Mouse (Mus musculus) CH12.LX (cell line): ENCODE measurements around the gene Popdc2. TPM values are rescaled to one million over a fixed set of nuclear protein-coding genes. Genes with fewer than 3 reads are reported as not detected.

Experiments
- DNase-seq: peaks from one replicate; pipeline ENCODE4 v3.0.0-alpha.2; 2013; ENCODE audit errors: extremely low read depth
- H3K27ac ChIP-seq: 2 replicates; pipeline ENCODE4 v1.5.1; 2012; ENCODE audit warnings: low read depth, mild to moderate bottlenecking, control low read depth, moderate library complexity; ENCODE audit not compliant: insufficient read depth
- H3K27me3 ChIP-seq: replicated peaks from 2 replicates; pipeline ENCODE3; 2012; ENCODE audit warnings: inconsistent platforms
- H3K36me3 ChIP-seq, 2 experiments: replicated peaks in 1 of 2; 2 replicates each; pipeline versions ENCODE3 to v1.6.1; 2012; ENCODE audit warnings: inconsistent platforms in 1 of 2, low read length in 1 of 2, mild to moderate bottlenecking in 1 of 2, mixed read lengths in 1 of 2, moderate library complexity in 1 of 2; ENCODE audit not compliant: control insufficient read depth in 1 of 2, insufficient read depth in 1 of 2
- H3K4me1 ChIP-seq, 2 experiments: 2 replicates each; pipeline ENCODE4 v1.6.1; 2012; ENCODE audit warnings: inconsistent platforms in 1 of 2, moderate library complexity in 1 of 2; ENCODE audit not compliant: insufficient read depth in 2 of 2, control insufficient read depth in 1 of 2
- H3K4me2 ChIP-seq: 2 replicates; pipeline ENCODE4 v1.6.1; 2012; ENCODE audit warnings: low read depth, mild to moderate bottlenecking, control low read depth; ENCODE audit not compliant: poor library complexity, insufficient read depth, severe bottlenecking
- H3K4me3 ChIP-seq, 3 experiments: fragments of 150-350 bp in 1 of 3; sonication (generic) in 1 of 3; replicated peaks in 1 of 3; 2 replicates each; pipeline versions ENCODE3 to v1.5.1; 2011 to 2012; ENCODE audit warnings: low read depth in 2 of 3, low read length in 2 of 3, mild to moderate bottlenecking in 2 of 3, moderate library complexity in 2 of 3, control low read depth in 1 of 3, improper control_type of control experiment in 1 of 3, inconsistent platforms in 1 of 3, mixed read lengths in 1 of 3; ENCODE audit not compliant: poor library complexity in 1 of 3
- H3K79me2 ChIP-seq: replicated peaks from 2 replicates; pipeline ENCODE4 v1.6.1; 2012; ENCODE audit warnings: mild to moderate bottlenecking, moderate library complexity; ENCODE audit not compliant: control insufficient read depth, poor library complexity, insufficient read depth, severe bottlenecking; ENCODE audit errors: extremely low read depth
- H3K9ac ChIP-seq: 2 replicates; pipeline ENCODE4 v1.6.1; 2012; ENCODE audit warnings: low read depth, mild to moderate bottlenecking, control low read depth, moderate library complexity; ENCODE audit not compliant: insufficient read depth
- H3K9me3 ChIP-seq: replicated peaks from 2 replicates; pipeline ENCODE3; 2012; ENCODE audit warnings: low read length, inconsistent platforms, mixed read lengths
- BHLHE40 ChIP-seq: IDR thresholded peaks from 2 replicates; pipeline ENCODE4 v1.6.1; 2011; ENCODE audit warnings: mild to moderate bottlenecking, low read depth, low read length, improper control_type of control experiment
- CHD2 ChIP-seq: IDR thresholded peaks from 2 replicates; pipeline ENCODE4 v1.6.1; 2011; ENCODE audit warnings: low read length, improper control_type of control experiment
- E2F4 ChIP-seq: IDR thresholded peaks from 2 replicates; pipeline ENCODE4 v1.6.1; 2011; ENCODE audit warnings: low read depth, low read length, improper control_type of control experiment; ENCODE audit not compliant: insufficient replicate concordance
- ELF1 ChIP-seq: IDR thresholded peaks from 2 replicates; pipeline ENCODE4 v1.6.1; 2014; ENCODE audit warnings: low read depth, mild to moderate bottlenecking, inconsistent platforms, low read length, improper control_type of control experiment
- EP300 ChIP-seq: IDR thresholded peaks from 2 replicates; pipeline ENCODE4 v1.6.1; 2011; ENCODE audit warnings: low read length, improper control_type of control experiment
- ETS1 ChIP-seq: conservative IDR thresholded peaks from 2 replicates; pipeline ENCODE4 v1.6.1; 2012; ENCODE audit warnings: low read depth, mild to moderate bottlenecking, inconsistent platforms, low read length, improper control_type of control experiment, moderate library complexity
- GABPA ChIP-seq: IDR thresholded peaks from 2 replicates; pipeline ENCODE4 v1.6.1; 2012; ENCODE audit warnings: low read depth, low read length, improper control_type of control experiment, inconsistent platforms; ENCODE audit not compliant: insufficient replicate concordance
- HCFC1 ChIP-seq: IDR thresholded peaks from 2 replicates; pipeline ENCODE4 v1.6.1; 2012; ENCODE audit warnings: low read depth, mild to moderate bottlenecking, inconsistent platforms, low read length, improper control_type of control experiment
- IRF4 ChIP-seq: IDR thresholded peaks from 2 replicates; pipeline ENCODE4 v1.6.1; 2014; ENCODE audit warnings: low read depth, mild to moderate bottlenecking, inconsistent platforms, low read length, improper control_type of control experiment
- JUN ChIP-seq: IDR thresholded peaks from 2 replicates; pipeline ENCODE4 v1.6.1; 2011; ENCODE audit warnings: low read depth, mild to moderate bottlenecking, low read length, improper control_type of control experiment, moderate library complexity; ENCODE audit not compliant: insufficient read depth
- JUND ChIP-seq: conservative IDR thresholded peaks from 2 replicates; pipeline ENCODE4 v1.6.1; 2011; ENCODE audit warnings: low read depth, low read length, improper control_type of control experiment
- KAT2A ChIP-seq: IDR thresholded peaks from 2 replicates; pipeline ENCODE4 v1.6.1; 2012; ENCODE audit warnings: low read length, improper control_type of control experiment, inconsistent platforms; ENCODE audit not compliant: insufficient replicate concordance
- MAX ChIP-seq: IDR thresholded peaks from 2 replicates; pipeline ENCODE4 v1.6.1; 2011; ENCODE audit warnings: low read length, improper control_type of control experiment
- MAZ ChIP-seq: IDR thresholded peaks from 2 replicates; pipeline ENCODE4 v1.6.1; 2012; ENCODE audit warnings: low read depth, mild to moderate bottlenecking, inconsistent platforms, low read length, improper control_type of control experiment, moderate library complexity
- MEF2A ChIP-seq: IDR thresholded peaks from 2 replicates; pipeline ENCODE4 v1.6.1; 2014; ENCODE audit warnings: low read depth, mild to moderate bottlenecking, inconsistent platforms, low read length, improper control_type of control experiment, borderline replicate concordance
- MYC ChIP-seq: IDR thresholded peaks from 2 replicates; pipeline ENCODE4 v1.6.1; 2011; ENCODE audit warnings: low read depth, mild to moderate bottlenecking, improper control_type of control experiment, low read length
- NRF1 ChIP-seq: IDR thresholded peaks from 2 replicates; pipeline ENCODE4 v1.6.1; 2014; ENCODE audit warnings: low read depth, mild to moderate bottlenecking, inconsistent platforms, low read length, improper control_type of control experiment, moderate library complexity
- POLR2A ChIP-seq: IDR thresholded peaks from 2 replicates; pipeline ENCODE4 v1.6.1; 2011; ENCODE audit warnings: low read depth, mild to moderate bottlenecking, improper control_type of control experiment, low read length
- POLR2AphosphoS2 ChIP-seq: IDR thresholded peaks from 2 replicates; pipeline ENCODE4 v1.6.1; 2011; ENCODE audit warnings: low read depth, low read length, improper control_type of control experiment
- RAD21 ChIP-seq: IDR thresholded peaks from 2 replicates; pipeline ENCODE4 v1.6.1; 2011; ENCODE audit warnings: low read depth, mild to moderate bottlenecking, low read length, improper control_type of control experiment, moderate library complexity
- RCOR1 ChIP-seq: conservative IDR thresholded peaks from 2 replicates; pipeline ENCODE4 v1.6.1; 2012; ENCODE audit warnings: low read depth, mild to moderate bottlenecking, inconsistent platforms, low read length, improper control_type of control experiment
- SIN3A ChIP-seq: IDR thresholded peaks from 2 replicates; pipeline ENCODE4 v1.6.1; 2012; ENCODE audit warnings: low read length, improper control_type of control experiment, inconsistent platforms
- TBP ChIP-seq: conservative IDR thresholded peaks from 2 replicates; pipeline ENCODE4 v1.6.1; 2011; ENCODE audit warnings: low read depth, low read length, improper control_type of control experiment
- TCF12 ChIP-seq: IDR thresholded peaks from 2 replicates; pipeline ENCODE4 v1.6.1; 2014; ENCODE audit warnings: low read depth, mild to moderate bottlenecking, inconsistent platforms, low read length, improper control_type of control experiment
- UBTF ChIP-seq: IDR thresholded peaks from 2 replicates; pipeline ENCODE4 v1.6.1; 2012; ENCODE audit warnings: low read depth, mild to moderate bottlenecking, inconsistent platforms, low read length, improper control_type of control experiment, moderate library complexity
- ZMIZ1 ChIP-seq: IDR thresholded peaks from 2 replicates; pipeline ENCODE4 v1.6.1; 2012; ENCODE audit warnings: low read depth, mild to moderate bottlenecking, inconsistent platforms, low read length, improper control_type of control experiment
- ZNF384 ChIP-seq: IDR thresholded peaks from 2 replicates; pipeline ENCODE4 v1.6.1; 2012; ENCODE audit warnings: low read depth, low read length, improper control_type of control experiment, inconsistent platforms
- dilution Hi-C: fragments of 300-500 bp; cut with MboI; formaldehyde crosslinking; loops from 2 replicates; pipeline ENCODE4 v1.14.3; 2020; ENCODE audit warnings: low sequenced_read_pairs; ENCODE audit not compliant: extremely low pct_unique_long_range_greater_than_20kb, extremely low pct_ligation_motif_present
- in situ Hi-C: fragments of 300-500 bp; cut with MboI; formaldehyde crosslinking; loops from 3 replicates; pipeline ENCODE4 v1.14.3; 2019; ENCODE audit warnings: low sequenced_read_pairs, low pct_ligation_motif_present, low pct_unique_long_range_greater_than_20kb, mixed read lengths
- polyA plus RNA-seq: library from polyadenylated mRNA; unstranded; fragments of >175 nt; gene quantifications from 2 replicates; pipeline ENCODE4 v1.2.1, GENCODE M21; 2012; ENCODE audit warnings: low read depth; ENCODE audit not compliant: insufficient read length
- total RNA-seq, 2 experiments: library from RNA; depleted of rRNA; stranded (reverse); fragments of 300-350 nt in 1 of 2; fragments of >200 nt in 1 of 2; gene quantifications; 2 replicates each; pipeline ENCODE4 v1.2.3; 2012 to 2014

Popdc2 gene
- total and polyA plus RNA-seq, 3 experiments = 0.17 to 3.6 (median 1.1) TPM

DNA sequence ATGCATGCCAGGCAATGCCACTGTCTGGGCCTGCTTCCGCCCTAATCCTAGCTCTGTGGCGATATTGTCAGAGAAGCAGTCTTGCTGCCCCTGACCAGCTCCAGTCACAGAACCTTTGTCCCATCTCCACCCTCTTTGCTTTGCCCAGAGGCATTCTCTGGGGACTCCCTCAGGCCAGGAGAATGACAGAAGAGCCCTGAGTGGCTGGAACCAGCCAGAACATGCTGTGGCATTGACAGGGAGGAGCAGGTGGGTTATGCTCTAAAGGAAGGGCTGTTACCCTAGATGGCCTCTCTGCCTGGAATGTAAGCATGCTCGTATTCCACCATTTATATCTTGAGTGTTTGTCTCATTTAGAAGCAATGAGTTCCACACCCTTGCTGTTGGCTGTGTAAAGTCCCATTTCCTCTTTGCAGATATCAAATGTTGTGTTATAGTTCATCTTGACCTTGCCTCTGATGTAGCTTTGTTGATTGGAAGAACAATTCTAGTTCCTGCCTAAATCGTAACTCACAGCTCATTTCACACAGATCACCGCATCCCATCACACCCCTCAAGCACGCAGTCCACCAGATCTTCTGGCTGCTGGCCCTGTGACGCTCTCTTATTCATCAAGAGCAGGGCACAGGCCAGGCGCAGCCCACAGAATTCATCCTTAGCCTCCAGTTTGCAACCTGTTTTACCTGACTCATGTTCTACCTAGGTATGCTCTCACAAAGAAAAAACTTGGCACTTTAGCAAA, 8.8 kb downstream of the Popdc2 start:
- no peak overlapping the region for H3K4me3 ChIP-seq
- DNase-seq = no peak
- H3K4me2 ChIP-seq = no peak overlapping the region
- TF ChIP-seq TBP = no peak
- no peak for TF ChIP-seq NRF1
- no peak for TF ChIP-seq ELF1
- no peak for TF ChIP-seq MAZ
- TF ChIP-seq E2F4 = no peak
- no peak for TF ChIP-seq SIN3A
- no peak for TF ChIP-seq GABPA
- no peak for TF ChIP-seq ZNF384
- no peak for TF ChIP-seq UBTF
- no peaks in the 10 kb centered on the region for H3K27me3 ChIP-seq
- peaks cover 0 to 2% of the 10 kb centered on the region in 2 experiments for H3K36me3 ChIP-seq
- in situ Hi-C loops = no loop called here
- no peaks in the 10 kb centered on the region for H3K9me3 ChIP-seq
- H3K9ac ChIP-seq = no peak overlapping the region
- dilution Hi-C loops = no loop called here
- H3K79me2 ChIP-seq = no peaks in the 10 kb centered on the region
- peaks cover 62 to 63% of the 10 kb centered on the region in 2 experiments for H3K4me1 ChIP-seq
- H3K27ac ChIP-seq = no peak overlapping the region

DNA sequence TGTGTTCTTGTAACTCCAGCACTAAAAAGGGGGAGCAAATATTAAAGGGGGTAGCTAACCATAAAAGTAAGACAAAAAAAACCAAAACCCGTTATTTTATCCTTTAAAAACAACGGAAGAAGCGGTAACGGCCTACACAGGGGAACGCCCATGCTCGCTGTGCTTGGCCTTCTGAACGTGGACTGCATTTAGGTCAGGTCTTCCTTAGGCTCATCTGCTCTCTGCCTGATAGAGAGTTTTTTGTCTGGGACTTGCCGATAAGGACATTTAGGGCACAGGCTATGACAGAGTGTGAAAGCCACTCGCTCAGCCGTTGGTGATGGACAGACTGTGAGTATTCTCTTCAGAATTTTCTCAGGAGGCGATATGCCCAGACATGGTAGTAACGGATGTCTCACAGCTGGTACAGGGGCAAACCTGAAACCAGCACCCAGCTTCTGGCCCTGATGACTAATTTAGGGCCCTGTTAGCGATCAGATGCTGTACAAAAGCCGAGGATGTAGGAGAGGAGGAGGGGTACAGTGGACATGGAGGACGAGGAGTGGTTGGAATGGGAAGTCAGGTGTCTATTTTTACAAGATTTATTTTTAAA, 9.8 kb downstream of the Popdc2 start:
- peak overlapping the region; percentile 15 for H3K9ac ChIP-seq
- peak; percentile 62; the same call in 1 of the 2 replicates for TF ChIP-seq JUND
- TF ChIP-seq MAX = peak; percentile 44; the same call in 1 of the 2 replicates
- peak; percentile 75 for TF ChIP-seq MEF2A
- TF ChIP-seq UBTF = no peak
- peak; percentile 68 for TF ChIP-seq JUN
- TF ChIP-seq HCFC1 = no peak
- TF ChIP-seq TCF12 = peak; percentile 91
- peak; percentile 85 for TF ChIP-seq EP300
- TF ChIP-seq ETS1 = peak; percentile 89
- TF ChIP-seq BHLHE40 = peak; percentile 71
- peak; percentile 78; the same call in 1 of the 2 replicates for TF ChIP-seq MYC
- no peak for TF ChIP-seq ZMIZ1
- peak; percentile 85 for TF ChIP-seq CHD2
- no peak for TF ChIP-seq POLR2AphosphoS2
- peak; percentile 72 for TF ChIP-seq SIN3A
- TF ChIP-seq POLR2A = peak; percentile 45; the same call in 1 of the 2 replicates
- 0 out of 2 replicates have a peak, but pooled peaks have one; percentile 22 for TF ChIP-seq MAZ
- TF ChIP-seq GABPA = no peak
- TF ChIP-seq KAT2A = 0 out of 2 replicates have a peak, but pooled peaks have one; percentile 22
- TF ChIP-seq RCOR1 = peak; percentile 48; the same call in 1 of the 2 replicates
- TF ChIP-seq IRF4 = peak; percentile 92
- TF ChIP-seq RAD21 = no peak
- no peaks in the 10 kb centered on the region for H3K27me3 ChIP-seq
- peak overlapping the region; percentile 60 for H3K27ac ChIP-seq
- in situ Hi-C loops (no loop called here), dilution Hi-C loops (no loop called here)
- no peaks in the 10 kb centered on the region for H3K9me3 ChIP-seq
- H3K4me3 ChIP-seq = no peak overlapping the region
- peak overlapping the region; percentile 18 for H3K4me2 ChIP-seq
- no peaks in the 10 kb centered on the region for H3K79me2 ChIP-seq
- no peak for DNase-seq
- H3K4me1 ChIP-seq = peaks cover 63 to 66% of the 10 kb centered on the region in 2 experiments
- peaks cover 0 to 2% of the 10 kb centered on the region in 2 experiments for H3K36me3 ChIP-seq
